Mouse (Mus musculus): ENCODE measurements around the gene 1190002N15Rik.

Gene 1190002N15Rik

GRCm38 (mm10) chr9:94537970-94538822 is at the start of gene 1190002N15Rik:
TSS of gene 1190002N15Rik (minus strand) at chr9:94538081.
- peak; percentile 97 for DNase-seq (ENCODE audit: low read depth, low spot score)

DNA sequence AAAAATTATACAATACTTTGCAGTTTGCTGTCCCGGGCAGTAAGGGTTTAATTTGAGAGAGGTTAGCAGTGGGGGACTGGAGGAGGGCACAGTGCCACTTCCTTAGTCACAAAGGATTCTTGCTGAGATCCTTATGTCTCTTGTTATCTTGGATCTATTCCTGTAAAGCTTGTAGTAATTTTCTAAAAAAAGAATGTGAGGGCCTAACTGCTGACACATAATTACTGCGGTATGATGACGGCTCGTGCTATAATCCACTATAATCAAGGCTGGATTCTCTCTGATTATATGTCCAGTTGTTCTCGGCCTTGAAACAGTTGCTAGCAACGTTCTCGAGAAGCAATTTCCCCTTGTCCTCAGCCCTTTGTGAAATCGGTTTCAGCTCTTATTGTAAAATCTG is 44.4 kb upstream of the 1190002N15Rik start:
- DNase-seq (ENCODE audit: low read depth, low spot score): no peak

GRCm38 (mm10) chr9:94581661-94582060 is 43.8 kb upstream of the 1190002N15Rik start:
- no peak for DNase-seq (ENCODE audit: low read depth, low spot score)

DNA sequence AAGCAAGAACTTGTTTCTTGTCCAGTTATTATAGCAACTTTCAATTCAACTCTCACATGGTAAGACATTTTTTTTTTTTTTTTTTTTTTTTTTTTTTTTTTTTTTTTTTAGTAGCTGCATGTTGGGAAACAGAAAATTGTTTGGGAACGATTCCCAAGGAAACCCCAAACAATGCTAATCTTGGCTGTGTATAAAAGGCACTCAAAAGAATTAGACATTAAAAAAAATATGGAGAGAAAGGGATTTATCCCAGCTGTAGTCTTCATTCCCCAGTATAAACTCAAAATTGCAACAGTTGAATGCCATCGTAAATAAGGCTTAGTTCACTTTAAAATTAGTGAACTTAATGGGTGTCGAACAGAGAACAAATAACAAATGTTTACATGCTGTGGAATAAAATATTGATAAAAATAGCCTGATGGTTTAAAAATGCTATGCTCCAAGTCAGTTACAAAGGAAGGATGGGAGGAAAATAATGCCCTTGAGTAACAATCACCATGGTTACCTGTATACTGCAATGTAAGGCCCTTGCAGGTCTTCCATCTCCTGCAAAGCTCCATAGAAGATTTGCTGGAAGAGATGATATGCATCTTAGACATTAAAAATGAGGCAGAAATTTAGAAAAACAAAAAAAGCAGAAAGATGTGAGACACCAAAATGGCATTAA is 42.3 kb upstream of the 1190002N15Rik start:
- DNase-seq (ENCODE audit: low read depth, low spot score): no peak

- DNase-seq (ENCODE audit: low read depth, low spot score): no peak
These were observed 33.9 kb upstream of the 1190002N15Rik start for GRCm38 (mm10) chr9:94571802-94572201.

DNA sequence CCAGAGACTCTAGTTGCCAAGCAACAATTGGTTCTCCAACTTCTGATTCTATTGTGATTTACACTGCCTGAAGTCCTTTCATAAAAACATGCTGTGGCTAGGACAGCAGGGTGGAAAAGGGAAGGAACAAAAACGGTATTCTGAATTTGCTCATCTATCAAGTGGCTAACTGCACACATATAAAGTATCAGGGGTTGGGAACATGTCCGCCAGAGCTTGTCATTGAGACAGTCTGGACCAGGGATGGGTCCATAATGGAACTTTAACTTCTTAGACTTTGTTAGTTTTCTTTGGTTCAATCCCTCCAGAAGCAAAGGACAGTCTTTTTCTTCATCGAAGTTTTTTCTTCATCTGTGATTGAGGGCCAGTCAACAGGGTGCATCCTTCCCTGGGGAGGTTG is 30.5 kb upstream of the 1190002N15Rik start:
- DNase-seq (ENCODE audit: low read depth, low spot score): no peak

- DNase-seq (ENCODE audit: low read depth, low spot score): no peak
These were observed 29.9 kb upstream of the 1190002N15Rik start for GRCm38 (mm10) chr9:94567722-94568314.

DNA sequence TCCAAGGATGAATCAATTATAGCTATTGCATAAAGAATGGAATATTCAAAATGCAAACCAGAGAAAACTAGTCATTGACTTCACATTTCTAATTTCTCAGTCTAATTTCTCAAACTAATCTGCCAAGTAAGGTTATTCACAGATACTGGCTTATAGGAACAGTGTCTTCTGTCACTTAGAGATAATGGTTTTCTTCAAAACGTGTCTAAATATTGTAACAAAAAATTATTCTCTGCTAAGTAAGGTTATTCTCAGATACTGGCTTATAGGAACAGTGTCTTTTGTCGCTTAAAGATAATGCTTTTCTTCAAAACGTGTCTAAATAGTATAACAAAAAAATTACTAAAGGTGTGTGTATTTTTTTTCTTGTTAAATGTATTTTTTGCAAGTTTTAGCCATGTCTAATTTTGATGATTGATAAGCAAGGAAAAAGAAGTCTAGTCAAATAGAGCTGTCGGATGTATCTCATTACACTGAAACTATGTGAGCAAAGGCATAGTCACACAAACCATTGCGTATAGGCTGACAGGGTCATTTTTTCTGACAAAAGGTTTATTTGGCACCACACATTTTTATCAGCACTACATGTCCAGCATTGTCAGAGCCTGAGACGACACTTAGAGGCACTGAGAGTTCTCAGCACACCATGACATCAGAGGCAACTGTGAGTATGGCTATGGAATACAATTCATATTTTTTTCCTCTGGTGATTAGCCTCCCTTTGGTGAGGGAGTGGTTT is 19.1 kb upstream of the 1190002N15Rik start:
- no peak for DNase-seq (ENCODE audit: low read depth, low spot score)

- DNase-seq (ENCODE audit: low read depth, low spot score): no peak
These were observed 18.4 kb upstream of the 1190002N15Rik start for GRCm38 (mm10) chr9:94556249-94556648.

DNA sequence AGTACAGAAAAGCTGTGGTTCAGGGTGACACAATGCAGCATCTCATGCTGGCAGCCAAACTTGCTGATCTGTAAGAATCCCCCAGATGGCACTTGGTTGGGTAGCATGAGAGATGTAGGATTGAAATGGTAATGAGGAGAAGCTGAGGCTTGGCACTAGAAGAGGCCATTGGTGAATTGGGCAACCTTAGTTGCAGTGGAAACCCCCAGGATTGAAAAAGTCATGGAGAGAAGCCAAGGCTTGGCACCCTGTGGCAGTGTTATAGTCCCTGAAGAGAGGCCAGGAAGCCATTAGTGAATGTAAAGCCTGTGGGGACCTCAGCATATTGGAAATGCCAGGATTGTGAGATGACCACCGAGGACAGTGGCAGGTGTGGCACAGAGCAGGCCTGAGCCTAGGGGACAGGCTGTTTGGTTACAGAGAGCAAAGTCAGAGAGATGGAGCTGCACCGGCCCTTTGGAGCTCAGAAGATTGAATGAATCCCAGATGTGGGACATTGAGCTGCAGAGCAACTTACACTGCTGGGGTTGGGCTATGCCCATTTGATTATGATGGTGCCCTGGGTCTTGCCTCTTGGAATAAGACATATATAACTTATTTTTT is 12.7 kb upstream of the 1190002N15Rik start:
- DNase-seq (ENCODE audit: low read depth, low spot score): no peak

- no peak for DNase-seq (ENCODE audit: low read depth, low spot score)
These were observed 6.0 kb upstream of the 1190002N15Rik start for GRCm38 (mm10) chr9:94543881-94544280.

- peak; percentile 51 for DNase-seq (ENCODE audit: low read depth, low spot score)
These were observed 2.6 kb upstream of the 1190002N15Rik start for GRCm38 (mm10) chr9:94540343-94541095.

DNA sequence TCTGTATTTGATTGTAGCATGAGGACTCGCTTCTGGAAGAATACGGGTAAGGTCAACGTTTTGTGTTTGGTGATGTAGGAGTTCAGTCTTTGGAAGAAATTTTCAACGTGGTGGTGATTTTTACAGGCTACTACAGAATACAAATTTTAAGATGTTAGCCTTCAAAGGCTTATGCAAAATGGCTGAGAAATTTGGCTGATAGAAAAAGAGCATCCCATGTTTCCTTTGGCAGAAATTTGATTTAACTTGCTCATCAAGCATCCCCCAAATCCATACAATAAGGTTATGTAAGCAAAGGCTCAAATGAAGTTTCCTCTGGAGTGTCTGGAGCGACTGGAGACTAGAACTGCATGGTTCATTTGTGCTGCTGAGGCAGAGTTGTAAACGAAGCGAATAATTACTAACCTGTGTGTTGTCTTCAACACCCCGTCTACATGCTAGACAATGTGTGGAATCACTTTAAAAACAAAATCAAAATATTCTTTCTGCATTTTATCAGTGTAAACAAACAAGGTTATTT is 1.5 kb upstream of the 1190002N15Rik start:
- peak; percentile 61 for DNase-seq (ENCODE audit: low read depth, low spot score)

- DNase-seq (ENCODE audit: low read depth, low spot score): no peak
These were observed 902 bp upstream of the 1190002N15Rik start for GRCm38 (mm10) chr9:94538823-94539143.

GRCm38 (mm10) chr9:94537051-94537917 is 597 bp downstream of the 1190002N15Rik start:
- DNase-seq (ENCODE audit: low read depth, low spot score): peak; percentile 91

DNA sequence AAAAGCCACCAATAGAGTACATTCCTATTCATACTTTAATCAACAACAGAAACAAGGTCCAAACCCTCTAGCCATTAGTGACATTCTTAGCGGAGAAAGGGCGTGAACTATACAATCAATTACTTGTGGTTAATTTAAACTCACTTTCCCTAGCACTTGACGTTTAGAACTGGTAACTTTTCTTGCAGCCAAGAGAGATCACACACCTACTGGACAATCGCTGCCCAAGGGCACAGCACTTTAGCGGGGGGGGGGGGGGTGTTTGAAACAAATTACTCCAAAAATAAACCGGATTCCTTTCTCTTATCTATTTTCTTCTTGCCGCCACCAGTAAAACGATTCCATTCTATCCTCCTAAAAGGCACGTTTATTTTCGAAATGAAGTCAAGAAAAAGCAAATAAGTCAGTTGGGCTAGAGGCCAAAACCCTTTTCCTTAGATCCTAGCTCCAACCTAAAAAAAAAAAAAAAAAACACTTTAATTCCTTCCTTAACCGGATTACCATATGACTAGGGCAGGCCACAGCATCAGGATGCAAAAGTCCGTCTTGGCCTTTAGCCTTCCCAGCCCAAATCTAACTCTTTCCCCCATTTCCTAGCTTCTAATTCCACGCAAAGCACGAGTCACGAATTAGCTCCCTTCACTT is 1.5 kb downstream of the 1190002N15Rik start:
- no peak for DNase-seq (ENCODE audit: low read depth, low spot score)

DNA sequence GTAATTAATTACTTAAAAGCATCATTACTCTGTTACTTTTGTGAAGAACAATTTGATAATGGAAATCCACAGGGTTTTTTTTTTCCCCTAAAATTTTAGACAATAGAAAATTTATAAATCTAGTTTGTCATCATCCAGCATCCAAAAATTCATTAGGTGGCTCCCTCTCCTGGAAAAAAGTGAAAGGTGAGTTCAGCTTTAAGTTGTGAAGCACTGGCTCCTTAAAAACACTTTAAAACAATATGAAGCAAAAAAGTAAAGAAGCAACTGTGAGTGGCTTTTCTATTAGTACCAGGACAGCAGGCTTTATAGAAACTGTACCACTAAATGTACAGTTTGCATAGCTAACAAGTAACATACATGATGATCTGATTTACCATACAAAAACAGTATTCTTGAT is 3.1 kb downstream of the 1190002N15Rik start:
- no peak for DNase-seq (ENCODE audit: low read depth, low spot score)

GRCm38 (mm10) chr9:94534226-94534625 is 3.7 kb downstream of the 1190002N15Rik start:
- DNase-seq (ENCODE audit: low read depth, low spot score): peak; percentile 31

GRCm38 (mm10) chr9:94533641-94534040 is 4.2 kb downstream of the 1190002N15Rik start:
- peak; percentile 26 for DNase-seq (ENCODE audit: low read depth, low spot score)

All from A20 (cell line).